Mouse (Mus musculus): ENCODE measurements around the gene Tbk1.

DNA sequence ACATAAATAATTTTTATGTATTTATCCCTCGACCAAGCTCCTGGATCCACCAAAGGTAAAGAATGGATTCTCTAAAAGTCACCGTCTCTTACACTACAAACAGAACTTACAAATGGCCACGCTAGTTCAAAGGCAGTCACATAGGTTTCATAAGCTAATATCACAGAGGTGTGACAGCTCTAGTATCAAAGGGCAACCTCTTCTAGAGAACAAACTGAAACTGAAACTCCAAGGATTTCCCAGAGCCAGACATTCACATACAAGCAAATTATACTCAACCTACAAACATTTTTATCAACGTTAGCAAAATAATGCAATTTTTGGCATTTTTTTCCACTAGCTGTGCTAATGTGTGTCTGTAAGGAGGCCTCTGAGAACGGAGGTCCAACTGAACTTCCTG is 6.2 kb downstream of the Tbk1 start:
- TF ChIP-seq POLR2A (IDR thresholded peaks at IDR 0.05; ENCODE audit: borderline replicate concordance, extremely low read depth, low read depth, low read length): no peak
- TF ChIP-seq CTCF (IDR thresholded peaks at IDR 0.05; ENCODE audit: insufficient read depth, low read length): no peak

All from lung, adult 2 months (tissue).